Mouse (Mus musculus) thymus, adult 2 months (tissue): ENCODE data around the gene Eefsec. TPM values are rescaled to one million over a fixed set of nuclear protein-coding genes. Genes with fewer than 3 reads are reported as not detected.

Source experiments
- DNase-seq: peaks from one replicate; pipeline ENCODE4 v3.0.0; 2021
- H3K27ac ChIP-seq: fragments of 200-500 bp; 2 replicates; pipeline ENCODE4 v1.5.1; 2012; ENCODE audit warnings: low read length, control low read depth; ENCODE audit not compliant: control insufficient read depth, insufficient read depth
- H3K27me3 ChIP-seq: fragments of 200-500 bp; 2 replicates; pipeline ENCODE4 v1.6.1; 2012; ENCODE audit warnings: mild to moderate bottlenecking, low read length, moderate library complexity, mixed read lengths; ENCODE audit not compliant: control insufficient read depth, insufficient read depth
- H3K36me3 ChIP-seq: fragments of 200-500 bp; 2 replicates; pipeline ENCODE4 v1.6.1; 2012; ENCODE audit warnings: mild to moderate bottlenecking, low read length, moderate library complexity; ENCODE audit not compliant: control insufficient read depth, insufficient read depth
- H3K4me1 ChIP-seq: fragments of 200-500 bp; replicated peaks from 2 replicates; pipeline ENCODE4 v1.6.1; 2012; ENCODE audit warnings: low read length; ENCODE audit not compliant: control insufficient read depth, insufficient read depth
- H3K4me3 ChIP-seq: fragments of 200-500 bp; 2 replicates; pipeline ENCODE4 v1.5.1; 2012; ENCODE audit warnings: mild to moderate bottlenecking, low read length, control low read depth, moderate library complexity; ENCODE audit not compliant: control insufficient read depth, insufficient read depth
- CTCF ChIP-seq: fragments of 200-500 bp; IDR thresholded peaks from 2 replicates; pipeline ENCODE4 v1.5.1; 2012; ENCODE audit warnings: mild to moderate bottlenecking, control low read depth, low read length, moderate library complexity, borderline replicate concordance; ENCODE audit not compliant: control insufficient read depth, poor library complexity, insufficient read depth; ENCODE audit errors: extremely low read depth
- POLR2A ChIP-seq: fragments of 200-500 bp; IDR thresholded peaks from 2 replicates; pipeline ENCODE4 v1.6.1; 2012; ENCODE audit warnings: mild to moderate bottlenecking, low read length, control low read depth, moderate library complexity; ENCODE audit not compliant: control insufficient read depth, poor library complexity, insufficient read depth; ENCODE audit errors: extremely low read depth
- WGBS: fragments of 180-500 bp; shearing (Covaris S2); methylation state at CpG from one replicate; pipeline ENCODE4 v1.1.7; 2018; 5-methylcytosine and 5-hydroxymethylcytosine counted together
- polyA plus RNA-seq: library from polyadenylated mRNA; depleted of rRNA; stranded (reverse); fragments of >200 nt; gene quantifications from 2 replicates; pipeline ENCODE4 v1.2.3, GENCODE M21; 2012

Eefsec gene
- polyA plus RNA-seq, 1 experiment: 79.5 TPM

DNA sequence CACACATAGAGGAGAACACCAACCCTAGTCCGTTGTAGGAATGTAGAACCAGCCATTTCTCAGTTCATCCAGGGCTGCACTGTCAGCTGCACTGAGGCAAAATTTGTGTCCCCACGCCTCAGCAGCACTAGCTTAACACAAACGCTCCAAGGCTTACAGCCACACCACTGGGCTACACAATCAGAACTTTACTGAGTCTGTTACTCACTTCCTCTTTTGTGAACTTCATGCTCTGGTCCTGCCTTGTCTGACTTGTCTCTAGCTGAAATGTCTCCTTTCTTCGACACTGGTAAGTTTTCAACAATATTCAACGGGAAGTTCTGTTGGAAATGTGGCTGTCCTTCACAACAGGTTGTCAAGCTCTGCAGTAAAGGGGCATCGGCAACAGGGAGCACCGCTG lies 10.7 kb downstream of the Eefsec start:
- no peak overlapping the region for H3K4me3 ChIP-seq
- TF ChIP-seq CTCF: no peak
- no peak for TF ChIP-seq POLR2A
- no peak for DNase-seq
- 71% methylated on average over 7 of the region's 7 CpGs for WGBS
- no peak overlapping the region for H3K27ac ChIP-seq
- peaks cover 23% of the 10 kb centered on the region for H3K4me1 ChIP-seq
- H3K27me3 ChIP-seq: no peaks in the 10 kb centered on the region
- no peaks in the 10 kb centered on the region for H3K36me3 ChIP-seq

DNA sequence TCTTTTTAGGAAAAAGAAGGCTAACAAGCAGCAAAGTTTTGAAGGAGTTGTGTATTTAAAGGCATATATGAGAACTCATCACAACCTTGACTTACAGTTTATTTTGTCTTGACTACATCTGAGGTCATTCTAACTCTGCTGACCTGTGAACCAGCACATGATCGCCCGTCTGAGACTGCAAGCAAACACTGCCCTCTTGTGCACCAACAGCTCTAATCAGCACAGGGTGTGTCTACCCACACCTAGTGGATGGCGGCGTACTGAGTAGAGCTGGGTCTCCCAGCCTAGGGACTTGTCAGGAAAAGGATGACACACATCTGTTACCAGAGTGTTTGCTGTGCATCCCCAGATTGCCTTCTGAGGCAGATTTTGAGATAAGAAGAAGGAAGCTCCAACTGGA lies 15.1 kb downstream of the Eefsec start:
- H3K4me3 ChIP-seq: no peak overlapping the region
- TF ChIP-seq CTCF: no peak
- no peak for TF ChIP-seq POLR2A
- no peaks in the 10 kb centered on the region for H3K36me3 ChIP-seq
- no peak for DNase-seq
- no peak overlapping the region for H3K27ac ChIP-seq
- H3K4me1 ChIP-seq: peaks cover 3% of the 10 kb centered on the region; the same call in 1 of the 2 replicates
- no peaks in the 10 kb centered on the region for H3K27me3 ChIP-seq
- 63% methylated on average over 4 of the region's 4 CpGs for WGBS

DNA sequence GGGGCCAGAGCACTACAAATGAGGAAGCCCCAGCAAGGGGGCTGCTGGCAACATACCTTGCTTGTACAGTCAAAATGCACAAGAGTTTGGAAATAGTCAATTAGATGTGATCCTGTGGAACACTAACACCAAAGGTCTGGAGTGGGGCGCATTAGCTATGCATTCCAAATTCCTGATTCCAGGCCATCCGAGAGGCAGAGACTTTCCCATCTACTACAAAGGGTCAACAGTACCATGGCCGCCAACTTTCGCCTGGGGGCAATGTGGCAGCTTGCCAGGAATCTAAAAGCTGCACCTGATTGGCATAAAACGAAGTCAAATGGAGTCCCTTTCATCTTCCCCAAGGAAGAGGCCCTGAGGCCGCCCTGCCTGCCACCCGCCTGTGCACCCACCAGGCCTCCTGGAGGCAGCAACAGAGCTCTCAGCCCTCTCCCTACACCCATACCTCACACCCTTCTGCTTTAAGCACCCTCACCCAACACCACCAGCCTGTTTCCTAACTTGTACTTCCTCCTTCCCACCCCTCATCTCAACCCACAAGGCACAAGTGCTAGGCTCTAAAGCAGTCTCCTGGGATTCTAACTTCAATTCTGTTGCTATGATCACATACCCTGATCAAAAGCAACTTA lies 30.1 kb downstream of the Eefsec start:
- H3K27ac ChIP-seq: no peak overlapping the region
- WGBS: 76% methylated on average over 7 of the region's 7 CpGs
- H3K36me3 ChIP-seq: no peaks in the 10 kb centered on the region
- no peaks in the 10 kb centered on the region for H3K27me3 ChIP-seq
- TF ChIP-seq POLR2A (no peak), CTCF (no peak)
- peaks cover 22% of the 10 kb centered on the region for H3K4me1 ChIP-seq
- no peak for DNase-seq
- no peak overlapping the region for H3K4me3 ChIP-seq

DNA sequence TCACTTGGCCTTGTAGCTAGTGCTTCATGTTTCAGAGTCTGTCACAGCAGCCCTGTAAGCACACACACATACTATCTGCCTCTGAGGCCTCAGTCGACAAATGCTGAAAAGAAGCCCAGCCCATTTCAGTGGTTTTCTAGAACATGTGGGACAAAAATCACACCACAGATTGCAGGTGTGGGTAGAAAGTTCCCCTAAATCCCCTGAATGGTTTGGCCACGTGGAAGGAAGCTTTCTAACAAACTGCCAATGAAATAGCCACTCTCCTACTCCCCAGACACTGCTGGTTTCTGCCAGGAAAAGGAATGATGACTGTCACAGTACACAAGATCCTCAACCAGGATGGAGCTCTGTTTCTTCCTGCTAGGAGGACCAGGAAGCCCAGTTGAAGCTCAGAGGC lies 33.7 kb downstream of the Eefsec start:
- no peaks in the 10 kb centered on the region for H3K27me3 ChIP-seq
- no peaks in the 10 kb centered on the region for H3K36me3 ChIP-seq
- H3K27ac ChIP-seq: no peak overlapping the region
- H3K4me1 ChIP-seq: peaks cover 22% of the 10 kb centered on the region
- TF ChIP-seq POLR2A (no peak), CTCF (no peak)
- no peak overlapping the region for H3K4me3 ChIP-seq
- WGBS: 4% methylated on average over 2 of the region's 2 CpGs
- no peak for DNase-seq

DNA sequence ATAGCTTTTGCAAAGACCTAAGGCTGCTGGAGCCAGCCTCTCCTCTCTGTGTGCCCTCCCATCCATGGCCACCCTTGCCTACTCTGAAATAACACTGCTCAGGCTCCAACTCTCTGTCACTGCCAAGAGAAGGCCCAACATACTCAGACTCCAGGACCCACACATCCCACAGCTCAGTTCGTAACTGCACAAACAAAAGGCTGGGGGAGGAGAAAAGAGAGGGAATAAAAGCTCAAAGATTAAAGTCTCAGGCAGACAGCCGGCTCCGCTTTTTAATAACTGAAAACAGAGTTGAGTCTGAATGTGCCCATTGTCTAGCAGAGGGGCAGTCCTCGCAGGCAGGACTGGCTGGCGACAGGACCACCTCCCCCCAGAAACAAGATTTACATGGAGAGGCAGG lies 36.8 kb downstream of the Eefsec start:
- no peaks in the 10 kb centered on the region for H3K36me3 ChIP-seq
- no peak overlapping the region for H3K4me3 ChIP-seq
- DNase-seq: no peak
- H3K27ac ChIP-seq: no peak overlapping the region
- 94% methylated on average over 5 of the region's 5 CpGs for WGBS
- no peaks in the 10 kb centered on the region for H3K27me3 ChIP-seq
- no peak for TF ChIP-seq POLR2A
- TF ChIP-seq CTCF: no peak
- peaks cover 8% of the 10 kb centered on the region for H3K4me1 ChIP-seq

DNA sequence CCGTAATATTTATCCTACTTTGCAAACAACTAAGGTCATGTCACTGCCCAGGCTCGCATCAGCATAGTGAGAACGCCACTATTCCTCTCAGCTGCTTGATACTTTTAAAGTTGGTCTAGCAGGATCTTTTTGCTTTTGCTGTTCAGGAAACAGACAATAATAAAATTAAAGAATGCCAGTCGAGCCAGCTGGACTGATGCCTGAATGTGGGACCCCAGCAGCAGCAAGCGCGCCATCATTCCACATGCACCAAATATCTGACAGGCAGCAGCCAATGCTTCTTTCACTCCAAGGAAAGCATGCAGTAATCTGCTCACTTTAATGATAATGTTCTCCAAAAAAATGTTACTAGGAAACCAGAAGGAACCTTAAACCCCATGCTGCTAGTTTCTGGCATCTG lies 45.9 kb downstream of the Eefsec start:
- Histone ChIP-seq H3K27ac (no peak overlapping the region), H3K4me1 (peaks cover 11% of the 10 kb centered on the region), H3K27me3 (no peaks in the 10 kb centered on the region), H3K4me3 (no peak overlapping the region), H3K36me3 (no peaks in the 10 kb centered on the region)
- WGBS: 91% methylated on average over 6 of the region's 6 CpGs
- DNase-seq: no peak
- TF ChIP-seq POLR2A: no peak
- TF ChIP-seq CTCF: no peak

DNA sequence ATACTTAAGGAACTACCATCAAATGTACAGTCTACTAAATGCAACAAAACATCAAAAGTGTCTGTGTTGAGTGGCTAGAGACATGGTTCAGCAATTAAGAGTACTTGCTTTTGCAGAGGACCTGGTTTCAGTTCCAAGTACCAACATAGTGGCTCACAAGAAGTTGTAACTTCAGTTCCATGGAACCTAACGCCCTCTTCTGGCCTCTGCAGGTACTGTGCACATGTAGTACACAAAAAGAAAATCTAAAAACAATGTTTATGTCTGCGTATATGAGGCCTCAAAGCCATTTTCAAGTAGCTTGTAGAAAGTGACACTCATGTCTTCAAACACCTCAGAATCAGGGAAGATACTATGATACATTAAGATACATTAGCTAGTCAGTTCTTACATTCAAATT lies 48.4 kb downstream of the Eefsec start:
- no peak overlapping the region for H3K27ac ChIP-seq
- no peaks in the 10 kb centered on the region for H3K36me3 ChIP-seq
- no peak overlapping the region for H3K4me3 ChIP-seq
- peaks cover 11% of the 10 kb centered on the region for H3K4me1 ChIP-seq
- DNase-seq: no peak
- no peaks in the 10 kb centered on the region for H3K27me3 ChIP-seq
- WGBS: 82% methylated on average over 2 of the region's 2 CpGs
- TF ChIP-seq CTCF: no peak
